Mouse (Mus musculus) left cerebral cortex, adult 9 months (tissue): ENCODE measurements at regions not wholly inside any gene's neighbourhood (a gene's known extent, or its start where the extent isn't known, plus 50 kb on each side); places are given as distances from the start of the nearest gene placed in this dataset.

Experiments
- DNase-seq, 2 experiments: peaks; one replicate each; pipeline ENCODE4 v3.0.0; 2022; ENCODE audit warnings: low spot score in 2 of 2

GRCm38 (mm10) chr15:86899961-86900360 is 644.1 kb upstream of the Fam19a5 start:
- no peak for DNase-seq

DNA sequence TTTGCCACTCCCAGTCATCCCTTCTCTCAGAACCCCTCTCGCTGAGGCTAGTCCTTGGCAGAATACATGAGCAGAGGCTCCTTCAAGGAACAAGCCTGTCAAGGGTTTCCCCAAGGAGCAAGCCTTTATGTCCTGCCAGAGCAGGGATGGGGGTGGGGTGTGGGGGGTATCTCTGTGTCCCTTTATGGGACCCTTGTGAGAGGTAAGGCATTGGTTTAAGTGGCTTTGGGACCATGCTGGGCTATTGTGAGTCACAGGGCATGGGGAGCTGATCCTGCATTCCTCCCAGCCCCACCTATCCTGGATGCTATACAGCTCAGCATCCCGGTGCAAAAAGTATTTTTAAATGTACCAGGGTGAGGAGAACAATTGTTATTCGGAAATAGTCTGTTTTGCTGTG is 641.1 kb upstream of the Fam19a5 start:
- no peak for DNase-seq

GRCm38 (mm10) chr15:86913276-86913675 is 630.8 kb upstream of the Fam19a5 start:
- no peak for DNase-seq

DNA sequence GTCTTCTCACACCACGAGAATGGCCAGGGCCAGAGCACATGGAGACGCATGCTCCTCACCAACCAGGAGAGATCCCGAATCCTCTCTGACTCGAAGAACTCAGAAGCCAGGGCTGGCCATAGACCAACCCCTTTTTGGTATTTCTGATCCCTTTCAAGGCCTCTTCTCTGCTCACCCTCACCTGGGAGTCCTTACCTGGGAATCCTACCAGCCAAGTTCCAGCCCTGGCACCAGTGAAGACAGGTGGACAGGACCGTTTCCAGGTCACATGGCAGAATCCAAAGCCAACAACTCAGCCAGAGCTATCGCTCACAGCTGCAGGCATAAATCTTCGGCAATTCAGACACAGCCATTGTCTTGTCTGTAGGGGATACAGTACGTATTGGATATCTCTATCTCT is 626.2 kb upstream of the Fam19a5 start:
- no peak for DNase-seq

GRCm38 (mm10) chr15:86919704-86920103 is 624.4 kb upstream of the Fam19a5 start:
- DNase-seq: no peak

- no peak for DNase-seq
These were observed 623.9 kb upstream of the Fam19a5 start for GRCm38 (mm10) chr15:86920185-86920584.

- DNase-seq: no peak
These were observed 622.7 kb upstream of the Fam19a5 start for GRCm38 (mm10) chr15:86921401-86921800.

DNA sequence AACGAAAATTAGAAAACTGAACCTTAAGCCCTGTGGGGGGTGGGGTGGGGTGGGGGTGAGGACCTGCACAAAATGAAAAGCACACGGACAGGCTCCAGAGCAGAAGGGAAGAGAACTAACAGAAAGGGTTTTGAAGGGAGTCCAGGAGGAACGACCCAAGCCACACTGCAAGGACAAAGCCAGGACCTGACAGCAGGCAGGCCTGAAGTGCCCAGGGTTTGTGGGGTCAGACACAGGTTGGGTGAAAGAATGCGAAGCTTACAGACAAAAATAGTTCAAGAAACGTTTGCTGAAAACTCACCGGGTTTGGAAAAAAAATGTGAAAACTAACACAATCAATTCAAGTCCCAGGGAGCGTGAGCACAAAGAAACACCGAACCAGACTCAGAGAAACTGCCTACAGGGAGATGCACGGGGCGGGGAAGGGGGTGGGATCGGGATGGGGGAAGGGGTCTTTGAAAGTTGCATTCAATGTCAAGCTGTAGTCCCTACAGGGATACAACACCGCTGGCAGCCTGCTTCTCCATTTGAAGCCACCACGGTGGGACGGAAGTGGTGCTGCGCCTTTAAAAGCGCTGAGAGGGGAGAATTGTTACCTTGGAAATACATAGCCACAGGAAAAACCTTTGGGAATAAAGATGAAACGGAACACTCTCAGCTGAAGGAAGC is 618.9 kb upstream of the Fam19a5 start:
- DNase-seq: no peak

DNA sequence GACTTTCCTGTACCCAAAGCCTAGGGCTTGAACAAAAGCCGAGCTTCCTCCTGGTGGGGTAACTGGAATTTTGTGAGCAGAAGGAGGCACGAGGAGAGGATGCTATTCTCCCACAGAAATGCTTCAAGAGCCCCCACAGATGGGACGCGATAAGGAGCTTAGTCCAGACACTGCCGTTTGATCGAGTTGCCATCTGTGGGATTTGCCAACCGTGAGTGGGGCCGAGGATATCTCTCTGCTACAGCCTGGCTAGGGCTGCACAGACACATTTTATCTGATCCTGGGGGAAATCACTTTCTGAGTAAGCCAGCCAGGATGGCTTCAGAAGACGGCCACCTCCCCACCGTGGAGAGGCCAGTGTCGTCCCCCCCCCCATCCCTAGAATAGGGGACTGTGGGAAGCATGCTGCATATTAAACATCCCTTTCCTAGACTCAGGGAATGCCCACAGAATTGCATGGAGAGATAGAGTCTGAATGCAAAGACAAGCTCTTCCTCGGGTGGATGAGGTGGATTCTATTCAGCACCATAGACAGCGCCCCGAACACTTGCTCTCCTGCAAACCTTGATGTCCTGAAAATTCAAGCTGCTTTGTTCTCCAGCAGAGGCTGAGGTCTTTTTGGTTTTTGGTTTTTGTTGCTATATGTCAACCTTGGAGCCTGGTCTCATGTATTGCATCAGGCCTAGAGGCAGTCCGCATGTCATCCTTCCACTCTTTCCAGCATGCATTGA is 611.6 kb upstream of the Fam19a5 start:
- no peak for DNase-seq

DNA sequence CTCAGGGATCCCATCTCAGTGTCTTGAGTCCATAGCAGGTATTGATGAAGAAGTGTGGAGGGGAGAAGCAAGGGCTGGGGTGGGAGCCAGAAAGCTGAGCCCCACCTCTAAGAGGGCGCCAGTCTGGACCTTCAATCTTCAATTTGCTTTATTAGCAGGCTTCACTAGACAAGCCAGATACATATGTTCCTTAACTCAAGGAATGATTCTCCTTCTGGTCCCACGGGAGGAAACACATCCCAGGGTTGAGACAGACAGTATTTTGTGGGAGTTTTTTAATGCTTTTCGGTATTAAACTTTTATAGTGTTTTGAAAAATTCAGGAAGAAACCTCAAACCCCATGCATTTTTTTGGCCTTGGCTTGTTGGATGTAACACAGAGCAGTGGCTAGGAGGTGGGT is 606.7 kb upstream of the Fam19a5 start:
- DNase-seq: no peak

- DNase-seq: no peak
These were observed 599.6 kb upstream of the Fam19a5 start for GRCm38 (mm10) chr15:86944529-86944928.

- DNase-seq: no peak
These were observed 591.5 kb upstream of the Fam19a5 start for GRCm38 (mm10) chr15:86952593-86952992.

GRCm38 (mm10) chr15:86957872-86958271 is 586.2 kb upstream of the Fam19a5 start:
- DNase-seq: no peak

- no peak for DNase-seq
These were observed 581.2 kb upstream of the Fam19a5 start for GRCm38 (mm10) chr15:86962921-86963320.

- peak in 1 of 2 experiments; percentile 19 for DNase-seq
These were observed 580.6 kb upstream of the Fam19a5 start for GRCm38 (mm10) chr15:86963486-86963885.

- DNase-seq: no peak
These were observed 572.7 kb upstream of the Fam19a5 start for GRCm38 (mm10) chr15:86971436-86971835.

DNA sequence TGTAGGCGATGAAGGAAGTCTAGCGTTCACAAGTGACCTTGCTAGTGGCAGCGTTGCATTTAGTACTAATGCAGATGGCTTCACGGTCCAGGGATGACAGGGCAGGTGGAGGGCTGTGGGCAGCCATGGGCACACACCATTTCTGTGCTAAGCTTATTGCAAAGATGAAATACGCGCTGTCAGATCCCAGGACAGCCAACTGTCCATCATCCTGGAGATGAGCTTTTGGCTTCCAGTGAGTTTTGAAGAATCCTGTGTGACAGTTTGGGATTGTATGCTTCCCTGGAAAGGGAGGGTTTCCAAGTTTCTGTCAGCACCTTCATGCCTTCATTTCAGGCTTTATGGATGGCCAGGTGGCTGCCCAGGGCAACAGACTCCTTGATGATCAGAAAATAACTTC is 547.9 kb upstream of the Fam19a5 start:
- no peak for DNase-seq

- DNase-seq: no peak
These were observed 525.1 kb upstream of the Fam19a5 start for GRCm38 (mm10) chr15:87018978-87019377.

GRCm38 (mm10) chr15:87045971-87046370 is 498.1 kb upstream of the Fam19a5 start:
- DNase-seq: no peak

DNA sequence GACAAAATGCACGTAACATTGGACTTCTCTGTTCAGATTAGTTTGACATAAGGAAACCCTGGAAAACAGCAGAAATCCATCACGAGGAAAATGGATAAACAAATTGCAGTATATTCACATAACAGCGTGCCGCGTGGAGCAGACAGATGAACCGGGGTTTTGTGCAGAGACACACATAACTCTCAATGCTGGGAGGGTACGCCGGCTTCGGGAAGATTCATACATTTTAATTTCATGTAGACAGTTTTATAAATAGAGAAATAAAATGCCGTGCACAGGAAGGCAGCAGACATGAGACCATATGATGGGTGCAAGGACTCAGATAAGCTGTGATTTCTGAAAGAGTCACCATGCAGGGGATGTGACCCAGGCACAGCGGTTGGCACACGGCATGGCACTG is 489.9 kb upstream of the Fam19a5 start:
- no peak for DNase-seq

- no peak for DNase-seq
These were observed 479.2 kb upstream of the Fam19a5 start for GRCm38 (mm10) chr15:87064890-87065289.

- DNase-seq: no peak
These were observed 475.8 kb upstream of the Fam19a5 start for GRCm38 (mm10) chr15:87068261-87068660.

GRCm38 (mm10) chr15:87074559-87074958 is 469.5 kb upstream of the Fam19a5 start:
- DNase-seq: no peak

- DNase-seq: no peak
These were observed 454.3 kb upstream of the Fam19a5 start for GRCm38 (mm10) chr15:87089827-87090226.
